Mouse (Mus musculus) neutrophil, adult 59 days (primary cell): ENCODE results near the gene Ifitm3. TPM values are rescaled to one million over a fixed set of nuclear protein-coding genes. Genes with fewer than 3 reads are reported as not detected.

ENCODE experiments used
- total RNA-seq, 2 experiments: library from RNA; stranded (reverse); gene quantifications; 1 replicate in 1 of 2; 2 replicates in 1 of 2; pipeline ENCODE4 v1.2.4; 2023

The Ifitm3 gene
- 100 to 1,000 TPM; 439 to 533 TPM for total RNA-seq

GRCm38 (mm10) chr7:141010593-141010992 is at the start of gene Ifitm3:
Gene Ifitm3 (minus strand): TSS chr7:141010770.

GRCm38 (mm10) chr7:141028831-141029230 is 18.3 kb upstream of the Ifitm3 start, which contains the start of gene Gm17387:
Gene Gm17387 (plus strand): TSS chr7:141029131.

GRCm38 (mm10) chr7:141017824-141018223 is 7.3 kb upstream of the Ifitm3 start, which contains the start of gene Ifitm6:
Gene Ifitm6 (minus strand): TSS chr7:141017924.

GRCm38 (mm10) chr7:140966921-140967320 is 43.6 kb downstream of the Ifitm3 start, which contains the start of gene Ifitm1:
Gene Ifitm1 (plus strand): TSS chr7:140967221.

Other genes with a start within 250 kb of the Ifitm3 start
- gene Cyp2e1, start 247.0 kb downstream of the Ifitm3 start, total RNA-seq, result not detected
- gene Syce1, start 222.9 kb downstream of the Ifitm3 start, total RNA-seq, result not detected
- under 1 TPM; 0.11 to 0.13 TPM for gene Zfp941, start 188.6 kb downstream of the Ifitm3 start, total RNA-seq
- not detected for gene Urah, start 175.8 kb downstream of the Ifitm3 start, total RNA-seq
- gene Scgb1c1, start 165.2 kb downstream of the Ifitm3 start, total RNA-seq, result not detected
- not detected for gene Odf3, start 163.0 kb downstream of the Ifitm3 start, total RNA-seq
- not detected for gene Gm45785, start 154.4 kb downstream of the Ifitm3 start, total RNA-seq
- 100 to 1,000 TPM; 105 to 107 TPM for gene Ric8a, start 153.8 kb downstream of the Ifitm3 start, total RNA-seq
- gene Bet1l, start 153.2 kb downstream of the Ifitm3 start, total RNA-seq, result 10 to 100 TPM; 21.7 to 23.7 TPM
- gene Psmd13, start 128.8 kb downstream of the Ifitm3 start, total RNA-seq, result 100 to 1,000 TPM; 100 to 112 TPM
- gene Sirt3, start 128.5 kb downstream of the Ifitm3 start, total RNA-seq, result 10 to 100 TPM in 1 of 2 experiments, 1 to 10 TPM in 1; 9.6 to 13.1 TPM
- gene Cox8b, start 110.3 kb downstream of the Ifitm3 start, total RNA-seq, result not detected
- gene Nlrp6, start 89.9 kb downstream of the Ifitm3 start, total RNA-seq, result under 1 TPM; 0.09 to 0.16 TPM
- 10 to 100 TPM; 21.4 to 25.2 TPM for gene Pgghg, start 69.4 kb downstream of the Ifitm3 start, total RNA-seq
- gene Ifitm5, start 60.5 kb downstream of the Ifitm3 start, total RNA-seq, result 1 to 10 TPM; 1.5 to 3.2 TPM
- not detected for gene Gm45717, start 54.8 kb downstream of the Ifitm3 start, total RNA-seq
- 100 to 1,000 TPM; 431 to 529 TPM for gene Ifitm2, start 54.8 kb downstream of the Ifitm3 start, total RNA-seq
- 100 to 1,000 TPM; 290 to 313 TPM for gene Ifitm1, start 43.5 kb downstream of the Ifitm3 start, total RNA-seq
- 100 to 1,000 TPM; 869 to 973 TPM for gene Ifitm6, start 7.2 kb upstream of the Ifitm3 start, total RNA-seq
- not detected for gene Gm17387, start 18.4 kb upstream of the Ifitm3 start, total RNA-seq
- 1 to 10 TPM in 1 of 2 experiments, under 1 TPM in 1; 0.67 to 1.2 TPM for gene B4galnt4, start 50.3 kb upstream of the Ifitm3 start, total RNA-seq
- 1 to 10 TPM; 3.6 to 5.5 TPM for gene Pkp3, start 67.4 kb upstream of the Ifitm3 start, total RNA-seq
- gene Sigirr, start 89.8 kb upstream of the Ifitm3 start, total RNA-seq, result 1 to 10 TPM; 6.6 to 7.4 TPM
- gene Ano9, start 107.0 kb upstream of the Ifitm3 start, total RNA-seq, result not detected
- 10 to 100 TPM in 1 of 2 experiments, 1 to 10 TPM in 1; 7.5 to 14.3 TPM for gene Ptdss2, start 111.6 kb upstream of the Ifitm3 start, total RNA-seq
- gene Rnh1, start 162.1 kb upstream of the Ifitm3 start, total RNA-seq, result 100 to 1,000 TPM in 1 of 2 experiments, 10 to 100 TPM in 1; 85.6 to 106 TPM
- 10 to 100 TPM; 30.0 to 30.9 TPM for gene Hras, start 183.2 kb upstream of the Ifitm3 start, total RNA-seq
- gene Lrrc56, start 183.4 kb upstream of the Ifitm3 start, total RNA-seq, result 1 to 10 TPM; 3.8 to 5.6 TPM
- gene Lmntd2, start 203.3 kb upstream of the Ifitm3 start, total RNA-seq, result under 1 TPM; 0.18 to 0.22 TPM
- 1 to 10 TPM; 4.0 to 5.0 TPM for gene Rassf7, start 205.1 kb upstream of the Ifitm3 start, total RNA-seq
- gene Phrf1, start 218.0 kb upstream of the Ifitm3 start, total RNA-seq, result 10 to 100 TPM; 77.4 to 85.4 TPM